Mouse (Mus musculus) liver, adult 2 months (tissue): ENCODE results near the gene Col6a1. TPM values are rescaled to one million over a fixed set of nuclear protein-coding genes. Genes with fewer than 3 reads are reported as not detected.

Experiments used
- DNase-seq: peaks from one replicate; pipeline ENCODE4 v3.0.0-alpha.2; 2011; ENCODE audit warnings: low read depth, low spot score; ENCODE audit errors: extremely low read depth
- H3K27ac ChIP-seq: fragments of 200-500 bp; replicated peaks from 2 replicates; pipeline ENCODE4 v1.5.1; 2012; ENCODE audit warnings: low read depth, mild to moderate bottlenecking, control low read depth, inconsistent platforms, low read length; ENCODE audit not compliant: insufficient read depth
- H3K27me3 ChIP-seq: fragments of 200-500 bp; 2 replicates; pipeline ENCODE4 v1.6.1; 2012; ENCODE audit warnings: mild to moderate bottlenecking, moderate library complexity, low read length, inconsistent platforms; ENCODE audit not compliant: control insufficient read depth, insufficient read depth
- H3K36me3 ChIP-seq: fragments of 200-500 bp; 2 replicates; pipeline ENCODE4 v1.6.1; 2012; ENCODE audit warnings: low read length, inconsistent platforms; ENCODE audit not compliant: control insufficient read depth, insufficient read depth
- H3K4me1 ChIP-seq: fragments of 200-500 bp; 2 replicates; pipeline ENCODE4 v1.6.1; 2011; ENCODE audit warnings: low read length; ENCODE audit not compliant: control insufficient read depth, insufficient read depth
- H3K4me3 ChIP-seq: fragments of 200-500 bp; 2 replicates; pipeline ENCODE4 v1.5.1; 2011; ENCODE audit warnings: low read depth, mild to moderate bottlenecking, control low read depth, low read length, moderate library complexity; ENCODE audit not compliant: insufficient read depth
- H3K79me2 ChIP-seq: fragments of 200-500 bp; 2 replicates; pipeline ENCODE4 v1.6.1; 2012; ENCODE audit warnings: inconsistent platforms, mild to moderate bottlenecking, low read length, moderate library complexity; ENCODE audit not compliant: control insufficient read depth, insufficient read depth
- H3K9ac ChIP-seq: fragments of 200-500 bp; 2 replicates; pipeline ENCODE4 v1.6.1; 2012; ENCODE audit warnings: low read depth, mild to moderate bottlenecking, control low read depth, inconsistent platforms, low read length
- CTCF ChIP-seq: fragments of 200-500 bp; IDR thresholded peaks from 2 replicates; pipeline ENCODE4 v1.5.1; 2011; ENCODE audit warnings: low read depth, low read length, control low read depth
- POLR2A ChIP-seq: fragments of 200-500 bp; IDR thresholded peaks from 2 replicates; pipeline ENCODE4 v1.6.1; 2011; ENCODE audit warnings: low read length, control low read depth; ENCODE audit not compliant: insufficient read depth; ENCODE audit errors: extremely low read depth
- WGBS: fragments of 180-500 bp; shearing (Covaris S2); methylation state at CpG from one replicate; pipeline ENCODE4 v1.1.7; 2018; 5-methylcytosine and 5-hydroxymethylcytosine counted together
- polyA plus RNA-seq: library from polyadenylated mRNA; depleted of rRNA; stranded (reverse); fragments of >200 nt; gene quantifications from 2 replicates; pipeline ENCODE4 v1.2.3, GENCODE M21; 2012; rRNA removed
- total RNA-seq: library from RNA; depleted of rRNA; stranded (reverse); fragments of >200 nt; gene quantifications from 2 replicates; pipeline ENCODE4 v1.2.3, GENCODE M21; 2014; rRNA removed

The Col6a1 gene
- total and polyA plus RNA-seq, 2 experiments, result 4.2 to 6.2 TPM

GRCm38 (mm10) chr10:76665551-76665950 lies 60.4 kb downstream of the Col6a1 start:
- Histone ChIP-seq H3K4me3 (no peak overlapping the region), H3K79me2 (no peaks in the 10 kb centered on the region), H3K36me3 (no peaks in the 10 kb centered on the region), H3K9ac (no peak overlapping the region), H3K27ac (no peak overlapping the region), H3K4me1 (no peaks in the 10 kb centered on the region), H3K27me3 (no peaks in the 10 kb centered on the region)
- TF ChIP-seq CTCF (no peak), POLR2A (no peak)
- WGBS, result 92% methylated on average over 11 of the region's 11 CpGs
- DNase-seq, result no peak

GRCm38 (mm10) chr10:76664156-76665115 lies 61.5 kb downstream of the Col6a1 start:
- H3K79me2 ChIP-seq, result no peaks in the 10 kb centered on the region
- H3K4me3 ChIP-seq, result no peak overlapping the region
- H3K36me3 ChIP-seq, result no peaks in the 10 kb centered on the region
- TF ChIP-seq CTCF (no peak), POLR2A (no peak)
- no peak overlapping the region for H3K27ac ChIP-seq
- H3K4me1 ChIP-seq, result no peaks in the 10 kb centered on the region
- WGBS, result 73% methylated on average over 20 of the region's 20 CpGs
- no peak overlapping the region for H3K9ac ChIP-seq
- DNase-seq, result peak; percentile 48
- no peaks in the 10 kb centered on the region for H3K27me3 ChIP-seq

Other genes starting within 250 kb of the Col6a1 start
- 42.6 and 53.4 TPM in 2 replicates for gene Lss, start 194.6 kb downstream of the Col6a1 start, total RNA-seq
- 45.7 and 62.6 TPM in 2 replicates for gene Lss, start 194.6 kb downstream of the Col6a1 start, polyA plus RNA-seq
- gene Spatc1l, start 163.9 kb downstream of the Col6a1 start, total RNA-seq, result not detected in 2 replicates
- gene Spatc1l, start 163.9 kb downstream of the Col6a1 start, polyA plus RNA-seq, result 0.13 and 0.14 TPM in 2 replicates
- gene Ftcd, start 150.5 kb downstream of the Col6a1 start, total RNA-seq, result 335 and 349 TPM in 2 replicates
- gene Ftcd, start 150.5 kb downstream of the Col6a1 start, polyA plus RNA-seq, result 526 and 676 TPM in 2 replicates
- 1.8 and 2.9 TPM in 2 replicates for gene Col6a2, start 102.5 kb downstream of the Col6a1 start, total RNA-seq
- 3.2 and 3.6 TPM in 2 replicates for gene Col6a2, start 102.5 kb downstream of the Col6a1 start, polyA plus RNA-seq
- 0.37 and 0.40 TPM in 2 replicates for gene Pcbp3, start 235.7 kb upstream of the Col6a1 start, total RNA-seq
- gene Pcbp3, start 235.7 kb upstream of the Col6a1 start, polyA plus RNA-seq, result 0.22 and 0.55 TPM in 2 replicates